Mouse (Mus musculus) embryonic fibroblast, embryonic 13.5 days (primary cell): Measurements from ENCODE around the gene Gm42674.

Source experiments
- CTCF ChIP-seq: IDR thresholded peaks from 2 replicates; pipeline ENCODE4 v1.5.1; 2011; ENCODE audit warnings: mild to moderate bottlenecking, control low read depth, low read length, moderate library complexity, borderline replicate concordance; ENCODE audit not compliant: insufficient read depth
- POLR2A ChIP-seq: IDR thresholded peaks from 2 replicates; pipeline ENCODE4 v1.6.1; 2011; ENCODE audit warnings: low read depth, mild to moderate bottlenecking, control low read depth, low read length, moderate library complexity

DNA sequence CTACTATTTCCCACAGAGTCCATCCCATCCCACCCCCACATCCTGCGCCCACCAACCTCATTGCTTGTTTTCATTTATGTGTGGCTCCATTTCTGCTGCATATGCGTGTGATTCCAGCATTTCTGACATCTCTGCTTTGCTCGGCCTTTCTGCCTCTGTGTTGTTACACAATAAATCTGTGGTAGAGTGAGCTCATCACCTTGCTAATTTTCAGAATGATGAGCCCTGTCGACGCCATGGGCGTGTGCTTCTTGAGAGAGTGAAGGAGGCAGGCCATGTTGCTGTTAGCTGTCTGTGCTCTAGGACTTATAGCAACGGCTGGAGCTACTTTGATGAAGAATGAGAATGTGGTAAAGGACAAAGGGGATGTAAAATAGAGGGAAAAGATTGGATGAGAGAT, 39.3 kb downstream of the Gm42674 start:
- TF ChIP-seq CTCF = no peak
- TF ChIP-seq POLR2A = no peak
